Mouse (Mus musculus) midbrain, postnatal 0 days (tissue): ENCODE data around the gene Gpr158. TPM values are rescaled to one million over a fixed set of nuclear protein-coding genes. Genes with fewer than 3 reads are reported as not detected.

Experiments
- ATAC-seq: fragments of 200-750 bp; cut with Nextera tagmentation; 2 replicates; pipeline ENCODE4 v1.8.0; 2017; ENCODE audit warnings: moderate number of reproducible peaks, mild to moderate bottlenecking, moderate TSS enrichment, moderate library complexity; ENCODE audit not compliant: low FRiP score
- DNase-seq: peaks from one replicate; pipeline ENCODE4 v3.0.0-alpha.2; 2015; ENCODE audit warnings: low spot score
- H3K27ac ChIP-seq: fragments of 300-500 bp; sonication (generic); 2 replicates; pipeline ENCODE4 v1.5.1; 2014; ENCODE audit warnings: low read depth, mild to moderate bottlenecking, low read length, mixed read lengths
- H3K27me3 ChIP-seq: fragments of 300-500 bp; sonication (generic); 2 replicates; pipeline ENCODE4 v1.6.1; 2014; ENCODE audit warnings: low read length, control low read depth, mixed read lengths; ENCODE audit not compliant: insufficient read depth
- H3K36me3 ChIP-seq: fragments of 300-500 bp; sonication (generic); 2 replicates; pipeline ENCODE4 v1.6.1; 2014; ENCODE audit warnings: low read length, control low read depth, mixed read lengths; ENCODE audit not compliant: insufficient read depth
- H3K4me1 ChIP-seq: fragments of 300-500 bp; sonication (generic); 2 replicates; pipeline ENCODE4 v1.6.1; 2014; ENCODE audit warnings: mild to moderate bottlenecking, control low read depth, antibody characterized with exemption, low read length, mixed read lengths; ENCODE audit not compliant: insufficient read depth
- H3K4me2 ChIP-seq: fragments of 300-500 bp; sonication (generic); 2 replicates; pipeline ENCODE4 v1.6.1; 2014; ENCODE audit warnings: low read depth, mild to moderate bottlenecking, low read length, mixed read lengths; ENCODE audit not compliant: poor library complexity, severe bottlenecking
- H3K4me3 ChIP-seq: fragments of 300-500 bp; sonication (generic); 2 replicates; pipeline ENCODE4 v1.5.1; 2014; ENCODE audit warnings: low read depth, mild to moderate bottlenecking, low read length, moderate library complexity
- H3K9ac ChIP-seq: fragments of 300-500 bp; sonication (generic); replicated peaks from 2 replicates; pipeline ENCODE4 v1.6.1; 2014; ENCODE audit warnings: mild to moderate bottlenecking, low read length, moderate library complexity, mixed read lengths; ENCODE audit not compliant: poor library complexity, severe bottlenecking
- H3K9me3 ChIP-seq: fragments of 300-500 bp; sonication (generic); 2 replicates; pipeline ENCODE4 v1.6.1; 2016; ENCODE audit warnings: low read length, control low read depth
- CTCF ChIP-seq: IDR thresholded peaks from 2 replicates; pipeline ENCODE4 v1.5.1; 2016; ENCODE audit warnings: antibody characterized with exemption, mild to moderate bottlenecking
- WGBS: fragments of 180-500 bp; shearing (Covaris S2); extraction: QIAGEN DNeasy Blood & Tissue Kit; methylation state at CpG from one replicate; pipeline ENCODE4 v1.1.7; 2014; 5-methylcytosine and 5-hydroxymethylcytosine counted together
- polyA plus RNA-seq: library from polyadenylated mRNA; unstranded; fragments of >200 nt; fragmentation: Nextera tagmentation; extraction: Ambion mirVana; gene quantifications from 2 replicates; pipeline ENCODE4 v1.2.1, GENCODE M21; 2015
- total RNA-seq: library from RNA; depleted of rRNA; stranded (reverse); fragments of >200 nt; gene quantifications from 2 replicates; pipeline ENCODE4 v1.2.3, GENCODE M21; 2014

Gpr158 gene
- total and polyA plus RNA-seq, 2 experiments from 2014 or later, result 4.1 to 19.7 TPM

DNA sequence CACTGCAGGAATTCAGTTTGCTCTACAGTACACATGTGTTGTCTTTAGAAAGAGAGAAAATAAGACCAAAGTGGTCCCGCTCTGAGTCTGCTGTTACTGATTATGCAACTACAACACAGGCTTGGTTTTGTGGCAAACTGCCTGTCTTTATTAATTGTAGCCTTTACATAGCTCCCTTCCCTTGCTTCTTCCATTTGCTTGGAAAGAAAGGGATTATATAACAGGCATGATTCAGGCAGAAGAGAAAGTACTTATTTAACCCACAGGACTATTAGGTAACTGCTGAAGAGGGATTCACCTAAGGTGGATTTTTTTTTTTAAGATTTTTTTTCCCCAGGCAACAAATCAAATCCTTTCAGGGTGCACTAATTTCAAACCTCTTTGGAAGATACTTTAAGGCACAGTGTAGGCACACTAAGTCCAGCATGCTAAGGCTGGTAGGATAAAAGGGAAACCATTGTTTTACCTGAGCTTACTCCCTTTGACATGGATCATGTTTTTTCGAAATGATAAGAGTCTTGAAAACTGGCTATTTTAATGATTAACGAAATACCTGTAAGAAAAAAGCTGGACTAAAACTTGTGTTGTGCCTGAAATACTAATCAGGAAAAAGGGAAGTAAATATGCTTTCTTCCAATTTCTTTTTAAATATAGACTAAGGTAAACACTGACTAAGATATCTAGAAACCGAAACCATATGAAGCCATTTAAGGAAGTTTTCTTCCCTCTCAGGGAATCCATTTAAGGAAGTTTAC lies 308.9 kb downstream of the Gpr158 start:
- no peak overlapping the region for H3K4me3 ChIP-seq
- H3K4me2 ChIP-seq, result no peak overlapping the region
- ATAC-seq (no peak), DNase-seq (no peak)
- no peak for TF ChIP-seq CTCF
- H3K9me3 ChIP-seq, result no peaks in the 10 kb centered on the region
- H3K27ac ChIP-seq, result no peak overlapping the region
- WGBS, result 92% methylated on average over 4 of the region's 4 CpGs
- no peak overlapping the region for H3K9ac ChIP-seq
- H3K36me3 ChIP-seq, result no peaks in the 10 kb centered on the region
- no peaks in the 10 kb centered on the region for H3K4me1 ChIP-seq
- no peaks in the 10 kb centered on the region for H3K27me3 ChIP-seq

DNA sequence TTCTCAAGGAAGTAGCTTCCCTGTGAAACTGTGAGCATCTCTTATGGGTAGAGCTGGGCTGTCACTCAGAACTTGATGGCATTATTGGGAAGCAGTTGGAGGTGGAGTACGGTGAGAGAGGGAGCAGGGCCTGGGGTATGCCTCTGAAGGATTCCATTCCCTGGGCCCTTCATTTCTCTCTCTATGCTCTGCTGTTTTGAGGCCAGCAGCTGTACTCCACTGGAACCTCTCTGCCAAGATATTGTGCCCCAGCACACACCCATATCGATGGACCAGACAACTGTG lies 309.4 kb downstream of the Gpr158 start:
- no peaks in the 10 kb centered on the region for H3K27me3 ChIP-seq
- WGBS, result 43% methylated on average over 2 of the region's 2 CpGs
- no peak for TF ChIP-seq CTCF
- H3K4me3 ChIP-seq, result no peak overlapping the region
- H3K27ac ChIP-seq, result no peak overlapping the region
- no peaks in the 10 kb centered on the region for H3K36me3 ChIP-seq
- no peaks in the 10 kb centered on the region for H3K4me1 ChIP-seq
- no peak for ATAC-seq
- DNase-seq, result no peak
- no peak overlapping the region for H3K4me2 ChIP-seq
- no peaks in the 10 kb centered on the region for H3K9me3 ChIP-seq
- H3K9ac ChIP-seq, result no peak overlapping the region

DNA sequence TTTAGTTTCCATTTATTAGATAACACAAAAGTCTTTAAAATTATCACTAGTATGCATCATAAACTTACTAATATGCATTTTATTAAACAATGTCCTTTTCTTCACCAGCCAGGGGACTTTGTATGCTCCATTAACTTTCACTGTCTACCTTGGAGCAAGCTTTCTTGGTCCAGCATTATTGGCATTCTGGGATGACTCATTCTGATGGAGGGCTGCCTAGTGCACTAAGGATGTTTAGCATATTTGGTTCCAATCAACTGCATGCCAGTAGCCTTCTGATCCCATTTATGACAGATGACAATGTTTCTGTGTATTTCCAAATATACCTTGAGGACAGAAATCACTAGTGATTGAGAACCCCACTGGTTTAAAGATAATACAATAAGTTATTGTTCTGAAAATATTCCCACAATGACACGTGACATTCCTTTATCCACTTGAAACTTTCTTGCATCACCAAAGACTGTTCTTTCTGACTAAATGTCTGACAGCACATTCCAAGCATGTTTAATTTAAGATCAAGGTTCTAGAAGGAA lies 313.5 kb downstream of the Gpr158 start:
- H3K36me3 ChIP-seq, result no peaks in the 10 kb centered on the region
- no peaks in the 10 kb centered on the region for H3K4me1 ChIP-seq
- H3K9me3 ChIP-seq, result no peaks in the 10 kb centered on the region
- H3K4me2 ChIP-seq, result no peak overlapping the region
- no peak for ATAC-seq
- H3K9ac ChIP-seq, result no peak overlapping the region
- 80% methylated on average over 1 of the region's 1 CpGs for WGBS
- no peak for TF ChIP-seq CTCF
- H3K27me3 ChIP-seq, result no peaks in the 10 kb centered on the region
- H3K4me3 ChIP-seq, result no peak overlapping the region
- no peak overlapping the region for H3K27ac ChIP-seq
- no peak for DNase-seq

DNA sequence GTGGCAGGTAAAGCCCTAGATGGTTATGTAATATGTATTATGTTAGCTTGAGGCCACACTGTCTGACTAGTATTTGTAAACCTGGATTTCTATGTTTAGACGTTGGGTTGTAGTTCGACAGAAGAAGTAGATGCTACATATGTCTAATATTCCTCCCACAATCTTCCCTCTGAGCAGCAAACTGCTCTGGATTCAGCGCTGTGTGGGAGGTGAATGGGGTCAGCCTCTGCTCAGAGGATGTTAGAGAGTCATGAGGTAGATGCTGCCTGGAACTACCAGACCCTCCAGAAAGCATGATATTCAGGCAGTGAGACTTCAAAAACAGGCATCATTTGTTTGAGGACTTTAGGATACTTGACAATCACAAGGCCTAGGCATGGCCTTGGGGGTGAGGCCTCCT lies 317.4 kb downstream of the Gpr158 start:
- no peak overlapping the region for H3K4me3 ChIP-seq
- no peak for TF ChIP-seq CTCF
- no peak overlapping the region for H3K27ac ChIP-seq
- DNase-seq, result no peak
- H3K4me2 ChIP-seq, result no peak overlapping the region
- no peaks in the 10 kb centered on the region for H3K4me1 ChIP-seq
- H3K36me3 ChIP-seq, result no peaks in the 10 kb centered on the region
- H3K27me3 ChIP-seq, result no peaks in the 10 kb centered on the region
- WGBS, result 89% methylated on average over 3 of the region's 3 CpGs
- ATAC-seq, result no peak
- no peak overlapping the region for H3K9ac ChIP-seq
- H3K9me3 ChIP-seq, result no peaks in the 10 kb centered on the region

DNA sequence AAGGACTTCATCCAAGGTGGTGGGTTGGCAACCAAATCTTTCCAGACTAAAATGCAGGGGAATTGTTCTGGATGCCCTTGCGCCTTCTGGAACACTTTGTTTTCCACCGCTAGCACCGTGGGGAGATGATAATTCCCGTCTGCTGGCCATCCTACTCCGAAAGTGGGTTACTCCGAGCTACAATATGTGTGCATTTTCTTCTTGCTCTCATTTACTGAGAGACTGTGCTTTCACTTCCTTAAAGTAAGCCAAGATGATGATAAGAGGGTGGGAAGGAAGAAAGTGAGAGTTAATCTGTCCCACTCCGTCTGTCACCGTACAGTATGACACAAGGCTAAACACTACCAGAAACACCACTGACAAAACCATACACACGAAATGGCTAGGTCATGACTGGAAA lies 325.8 kb downstream of the Gpr158 start:
- H3K27me3 ChIP-seq, result no peaks in the 10 kb centered on the region
- no peaks in the 10 kb centered on the region for H3K36me3 ChIP-seq
- no peak overlapping the region for H3K9ac ChIP-seq
- 89% methylated on average over 9 of the region's 9 CpGs for WGBS
- DNase-seq (no peak), ATAC-seq (no peak)
- H3K4me2 ChIP-seq, result no peak overlapping the region
- H3K4me1 ChIP-seq, result no peaks in the 10 kb centered on the region
- no peaks in the 10 kb centered on the region for H3K9me3 ChIP-seq
- TF ChIP-seq CTCF, result no peak
- H3K27ac ChIP-seq, result no peak overlapping the region
- H3K4me3 ChIP-seq, result no peak overlapping the region

DNA sequence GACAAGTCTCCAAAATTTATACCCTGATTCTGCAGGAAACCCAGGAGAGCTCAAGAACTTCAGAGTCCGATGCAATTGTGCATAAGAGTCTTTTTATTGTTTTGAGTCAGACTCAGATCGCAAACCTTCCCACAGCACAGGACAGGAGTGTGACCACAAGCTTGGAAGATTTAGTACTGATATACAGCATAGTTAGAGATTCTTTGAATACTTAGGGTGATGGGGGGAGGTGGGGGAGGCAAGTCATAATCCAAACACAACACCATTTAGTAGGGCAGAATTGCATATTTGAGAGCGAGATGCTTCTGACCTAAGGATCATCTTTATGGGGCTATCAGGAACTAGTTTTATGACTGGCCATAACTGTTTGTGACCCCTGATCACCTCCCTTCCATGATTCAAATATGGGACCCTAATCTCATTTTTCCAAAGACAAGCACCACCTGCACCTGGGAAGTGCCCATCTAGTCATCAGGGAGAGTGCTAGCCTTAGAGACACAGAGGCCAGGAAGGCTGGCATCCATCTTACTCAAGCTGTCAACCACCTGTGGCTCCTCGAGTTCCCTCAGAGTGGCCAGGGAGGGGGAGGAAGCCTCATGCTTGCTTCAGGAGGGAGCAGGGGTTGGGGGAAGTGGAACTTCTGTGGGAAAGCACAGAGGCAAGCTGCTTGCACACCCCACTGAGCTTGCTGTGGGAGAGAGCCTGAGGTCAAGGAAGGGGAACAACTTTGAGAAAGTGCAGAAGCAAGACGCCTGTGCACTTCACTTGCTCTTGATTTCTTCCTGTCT lies 326.7 kb downstream of the Gpr158 start:
- ATAC-seq, result no peak
- no peak overlapping the region for H3K4me2 ChIP-seq
- WGBS, result 82% methylated on average over 5 of the region's 5 CpGs

More for the DNA sequence above, 326.7 kb downstream of the Gpr158 start:
- no peak for DNase-seq
- H3K27ac ChIP-seq, result no peak overlapping the region
- H3K36me3 ChIP-seq, result no peaks in the 10 kb centered on the region
- H3K4me3 ChIP-seq, result no peak overlapping the region
- H3K27me3 ChIP-seq, result no peaks in the 10 kb centered on the region
- no peak overlapping the region for H3K9ac ChIP-seq
- H3K4me1 ChIP-seq, result no peaks in the 10 kb centered on the region
- TF ChIP-seq CTCF, result no peak
- no peaks in the 10 kb centered on the region for H3K9me3 ChIP-seq
